Mouse (Mus musculus) liver, embryonic 14.5 days (tissue): ENCODE results near the gene Pkp2.

ENCODE experiments used
- CTCF ChIP-seq: IDR thresholded peaks from 2 replicates; pipeline ENCODE4 v1.5.1; 2016; ENCODE audit warnings: antibody characterized with exemption, low read depth, control low read depth
- EP300 ChIP-seq: IDR thresholded peaks from 2 replicates; pipeline ENCODE4 v1.6.1; 2016; ENCODE audit warnings: antibody characterized with exemption, low read depth

GRCm38 (mm10) chr16:16260882-16261281 is 47.8 kb downstream of the Pkp2 start:
- no peak for TF ChIP-seq CTCF
- no peak for TF ChIP-seq EP300
